Mouse (Mus musculus) embryonic facial prominence, embryonic 15.5 days (tissue): ENCODE measurements around the gene Kif11. TPM values are rescaled to one million over a fixed set of nuclear protein-coding genes. Genes with fewer than 3 reads are reported as not detected.
A peak's percentile ranks its signal among the peaks of the same experiment; 100 is the strongest.

Source experiments
- ATAC-seq: fragments of 200-750 bp; cut with Nextera tagmentation; 2 replicates; pipeline ENCODE4 v1.8.0; 2017; ENCODE audit warnings: low read depth, moderate TSS enrichment; ENCODE audit not compliant: insufficient number of reproducible peaks, low FRiP score, low TSS enrichment
- H3K27ac ChIP-seq: fragments of 300-500 bp; sonication (generic); replicated peaks from 2 replicates; pipeline ENCODE4 v1.5.1; 2015; ENCODE audit warnings: mild to moderate bottlenecking, inconsistent platforms
- H3K27me3 ChIP-seq: fragments of 300-500 bp; sonication (generic); 2 replicates; pipeline ENCODE4 v1.6.1; 2015; ENCODE audit warnings: inconsistent platforms
- H3K36me3 ChIP-seq: fragments of 300-500 bp; sonication (generic); 2 replicates; pipeline ENCODE4 v1.6.1; 2015; ENCODE audit warnings: mild to moderate bottlenecking, inconsistent platforms
- H3K4me1 ChIP-seq: fragments of 300-500 bp; sonication (generic); 2 replicates; pipeline ENCODE4 v1.6.1; 2015; ENCODE audit warnings: inconsistent platforms
- H3K4me2 ChIP-seq: fragments of 300-500 bp; sonication (generic); replicated peaks from 2 replicates; pipeline ENCODE4 v1.6.1; 2015; ENCODE audit warnings: mild to moderate bottlenecking, inconsistent platforms
- H3K4me3 ChIP-seq: fragments of 300-500 bp; sonication (generic); replicated peaks from 2 replicates; pipeline ENCODE4 v1.5.1; 2015; ENCODE audit warnings: mild to moderate bottlenecking, inconsistent platforms
- H3K9ac ChIP-seq: fragments of 300-500 bp; sonication (generic); 2 replicates; pipeline ENCODE4 v1.6.1; 2015; ENCODE audit warnings: inconsistent platforms
- H3K9me3 ChIP-seq: fragments of 300-500 bp; sonication (generic); replicated peaks from 2 replicates; pipeline ENCODE4 v1.6.1; 2016; ENCODE audit warnings: inconsistent platforms
- WGBS: fragments of 180-500 bp; shearing (Covaris S2); methylation state at CpG from one replicate; pipeline ENCODE4 v1.1.7; 2015; 5-methylcytosine and 5-hydroxymethylcytosine counted together
- polyA plus RNA-seq: library from polyadenylated mRNA; unstranded; fragments of >200 nt; fragmentation: Nextera tagmentation; extraction: Ambion mirVana; gene quantifications from 2 replicates; pipeline ENCODE4 v1.2.1, GENCODE M21; 2015

Gene Kif11
- polyA plus RNA-seq, 1 experiment from 2014 or later: 42.0 TPM

GRCm38 (mm10) chr19:37378816-37379215, 2.6 kb downstream of the Kif11 start:
- ATAC-seq: no peak
- no peak overlapping the region for H3K4me3 ChIP-seq
- no peak overlapping the region for H3K9ac ChIP-seq

GRCm38 (mm10) chr19:37386126-37386525, 9.9 kb downstream of the Kif11 start:
- 79% methylated on average over 3 of the region's 3 CpGs for WGBS
- H3K36me3 ChIP-seq: peaks cover 28% of the 10 kb centered on the region

More at GRCm38 (mm10) chr19:37378816-37379215, 2.6 kb downstream of the Kif11 start:
- Histone ChIP-seq H3K4me2 (no peak overlapping the region), H3K36me3 (0 out of 2 replicates have a peak, but pooled peaks cover 3% of the 10 kb centered on the region), H3K27ac (no peak overlapping the region), H3K4me1 (peaks cover 19% of the 10 kb centered on the region; the same call in 1 of the 2 replicates), H3K9me3 (no peaks in the 10 kb centered on the region), H3K27me3 (no peaks in the 10 kb centered on the region)
- WGBS: 82% methylated on average over 6 of the region's 6 CpGs

GRCm38 (mm10) chr19:37391869-37392268, 15.7 kb downstream of the Kif11 start:
- H3K9me3 ChIP-seq: no peaks in the 10 kb centered on the region
- H3K27me3 ChIP-seq: no peaks in the 10 kb centered on the region
- no peak for ATAC-seq
- H3K4me3 ChIP-seq: no peak overlapping the region
- no peaks in the 10 kb centered on the region for H3K4me1 ChIP-seq
- peaks cover 38% of the 10 kb centered on the region for H3K36me3 ChIP-seq
- no peak overlapping the region for H3K27ac ChIP-seq
- H3K4me2 ChIP-seq: no peak overlapping the region
- no peak overlapping the region for H3K9ac ChIP-seq
- WGBS: 93% methylated on average over 3 of the region's 3 CpGs

More at GRCm38 (mm10) chr19:37386126-37386525, 9.9 kb downstream of the Kif11 start:
- Histone ChIP-seq H3K9ac (no peak overlapping the region), H3K4me3 (no peak overlapping the region), H3K4me2 (no peak overlapping the region), H3K9me3 (no peaks in the 10 kb centered on the region), H3K27me3 (no peaks in the 10 kb centered on the region), H3K27ac (no peak overlapping the region), H3K4me1 (no peaks in the 10 kb centered on the region)
- ATAC-seq: no peak

- no peaks in the 10 kb centered on the region for H3K4me1 ChIP-seq
- no peak for ATAC-seq
- H3K4me2 ChIP-seq: no peak overlapping the region
- no peak overlapping the region for H3K4me3 ChIP-seq
- no peak overlapping the region for H3K27ac ChIP-seq
- no peak overlapping the region for H3K9ac ChIP-seq
- peaks cover 51% of the 10 kb centered on the region for H3K36me3 ChIP-seq
- no peaks in the 10 kb centered on the region for H3K27me3 ChIP-seq
- 88% methylated on average over 3 of the region's 3 CpGs for WGBS
- no peaks in the 10 kb centered on the region for H3K9me3 ChIP-seq
These were observed 20.1 kb downstream of the Kif11 start for GRCm38 (mm10) chr19:37396279-37396678.

- Histone ChIP-seq H3K9me3 (no peaks in the 10 kb centered on the region), H3K27me3 (no peaks in the 10 kb centered on the region), H3K4me1 (no peaks in the 10 kb centered on the region), H3K36me3 (peaks cover 49% of the 10 kb centered on the region), H3K4me2 (no peak overlapping the region), H3K9ac (no peak overlapping the region), H3K4me3 (no peak overlapping the region), H3K27ac (no peak overlapping the region)
- 84% methylated on average over 6 of the region's 6 CpGs for WGBS
- ATAC-seq: no peak
These were observed 24.7 kb downstream of the Kif11 start for GRCm38 (mm10) chr19:37400936-37401335.

- Histone ChIP-seq H3K4me3 (no peak overlapping the region), H3K4me2 (no peak overlapping the region), H3K36me3 (peaks cover 52% of the 10 kb centered on the region), H3K4me1 (no peaks in the 10 kb centered on the region), H3K9ac (no peak overlapping the region), H3K27me3 (no peaks in the 10 kb centered on the region), H3K27ac (no peak overlapping the region), H3K9me3 (no peaks in the 10 kb centered on the region)
- 88% methylated on average over 4 of the region's 4 CpGs for WGBS
- ATAC-seq: no peak
These were observed 42.1 kb downstream of the Kif11 start for GRCm38 (mm10) chr19:37418294-37418693.

GRCm38 (mm10) chr19:37419613-37420012, 43.4 kb downstream of the Kif11 start:
- no peaks in the 10 kb centered on the region for H3K9me3 ChIP-seq
- H3K36me3 ChIP-seq: peaks cover 46% of the 10 kb centered on the region
- H3K4me3 ChIP-seq: no peak overlapping the region
- no peaks in the 10 kb centered on the region for H3K4me1 ChIP-seq
- no peak overlapping the region for H3K27ac ChIP-seq
- no peak overlapping the region for H3K9ac ChIP-seq
- ATAC-seq: no peak
- no peak overlapping the region for H3K4me2 ChIP-seq
- no peaks in the 10 kb centered on the region for H3K27me3 ChIP-seq
- 49% methylated on average over 3 of the region's 3 CpGs for WGBS

- no peak overlapping the region for H3K9ac ChIP-seq
- H3K27ac ChIP-seq: no peak overlapping the region
- 77% methylated on average over 5 of the region's 5 CpGs for WGBS
- H3K27me3 ChIP-seq: peaks cover 40% of the 10 kb centered on the region
- H3K4me1 ChIP-seq: 0 out of 2 replicates have a peak, but pooled peaks cover 1% of the 10 kb centered on the region
- no peak overlapping the region for H3K4me2 ChIP-seq
- no peaks in the 10 kb centered on the region for H3K36me3 ChIP-seq
- ATAC-seq: no peak
- no peak overlapping the region for H3K4me3 ChIP-seq
- no peaks in the 10 kb centered on the region for H3K9me3 ChIP-seq
These were observed 52.4 kb downstream of the Kif11 start for GRCm38 (mm10) chr19:37428589-37428988.

GRCm38 (mm10) chr19:37431139-37431756, 55.0 kb downstream of the Kif11 start:
- Histone ChIP-seq H3K27ac (no peak overlapping the region), H3K4me2 (no peak overlapping the region), H3K9me3 (no peaks in the 10 kb centered on the region), H3K4me1 (peaks cover 22% of the 10 kb centered on the region), H3K9ac (no peak overlapping the region), H3K27me3 (peaks cover 67% of the 10 kb centered on the region), H3K36me3 (no peaks in the 10 kb centered on the region), H3K4me3 (no peak overlapping the region)
- ATAC-seq: no peak
- 91% methylated on average over 11 of the region's 11 CpGs for WGBS

GRCm38 (mm10) chr19:37432868-37433570, 56.8 kb downstream of the Kif11 start:
- Histone ChIP-seq H3K4me1 (peaks cover 22% of the 10 kb centered on the region), H3K9ac (no peak overlapping the region), H3K4me3 (no peak overlapping the region), H3K27ac (no peak overlapping the region), H3K9me3 (no peaks in the 10 kb centered on the region), H3K27me3 (peaks cover 79% of the 10 kb centered on the region), H3K4me2 (no peak overlapping the region), H3K36me3 (no peaks in the 10 kb centered on the region)
- 14% methylated on average over 16 of the region's 16 CpGs for WGBS
- no peak for ATAC-seq

GRCm38 (mm10) chr19:37433895-37434262, 57.7 kb downstream of the Kif11 start:
- Histone ChIP-seq H3K4me2 (peak overlapping the region; percentile 79), H3K36me3 (no peaks in the 10 kb centered on the region), H3K4me1 (peaks cover 22% of the 10 kb centered on the region), H3K4me3 (peak overlapping the region; percentile 48), H3K27ac (no peak overlapping the region), H3K9me3 (no peaks in the 10 kb centered on the region), H3K9ac (no peak overlapping the region), H3K27me3 (peaks cover 77% of the 10 kb centered on the region)
- no peak for ATAC-seq
- 1% methylated on average over 14 of the region's 14 CpGs for WGBS
